Mouse (Mus musculus) lung, embryonic 16.5 days (tissue): ENCODE data around the gene Wdr1. TPM values are rescaled to one million over a fixed set of nuclear protein-coding genes. Genes with fewer than 3 reads are reported as not detected.

Experiments used
- ATAC-seq: fragments of 200-750 bp; cut with Nextera tagmentation; 2 replicates; pipeline ENCODE4 v1.8.0; 2017; ENCODE audit warnings: low read depth, mild to moderate bottlenecking, moderate library complexity
- H3K27ac ChIP-seq: fragments of 300-500 bp; sonication (generic); 2 replicates; pipeline ENCODE4 v1.5.1; 2014; ENCODE audit warnings: mild to moderate bottlenecking, control low read depth, low read length
- H3K27me3 ChIP-seq: fragments of 300-500 bp; sonication (generic); 2 replicates; pipeline ENCODE4 v1.6.1; 2014; ENCODE audit warnings: low read depth, low read length, mixed read lengths; ENCODE audit not compliant: control insufficient read depth, insufficient read depth
- H3K36me3 ChIP-seq: fragments of 300-500 bp; sonication (generic); 2 replicates; pipeline ENCODE4 v1.6.1; 2014; ENCODE audit warnings: low read length; ENCODE audit not compliant: control insufficient read depth, insufficient read depth
- H3K4me1 ChIP-seq: fragments of 300-500 bp; sonication (generic); replicated peaks from 2 replicates; pipeline ENCODE4 v1.6.1; 2014; ENCODE audit warnings: low read length, mixed read lengths; ENCODE audit not compliant: control insufficient read depth, insufficient read depth
- H3K4me2 ChIP-seq: fragments of 300-500 bp; sonication (generic); 2 replicates; pipeline ENCODE4 v1.6.1; 2014; ENCODE audit warnings: low read depth, low read length, control low read depth
- H3K4me3 ChIP-seq: fragments of 300-500 bp; sonication (generic); 2 replicates; pipeline ENCODE4 v1.5.1; 2014; ENCODE audit warnings: mild to moderate bottlenecking, low read length, control low read depth
- H3K9ac ChIP-seq: fragments of 300-500 bp; sonication (generic); 2 replicates; pipeline ENCODE4 v1.6.1; 2014; ENCODE audit warnings: low read length, control low read depth
- H3K9me3 ChIP-seq: fragments of 300-500 bp; sonication (generic); 2 replicates; pipeline ENCODE4 v1.6.1; 2016; ENCODE audit warnings: low read length; ENCODE audit not compliant: control insufficient read depth
- WGBS: fragments of 180-500 bp; shearing (Covaris S2); extraction: QIAGEN DNeasy Blood & Tissue Kit; methylation state at CpG from one replicate; pipeline ENCODE4 v1.1.7; 2014; 5-methylcytosine and 5-hydroxymethylcytosine counted together
- polyA plus RNA-seq: library from polyadenylated mRNA; unstranded; fragments of >200 nt; fragmentation: Nextera tagmentation; extraction: Ambion mirVana; gene quantifications from 2 replicates; pipeline ENCODE4 v1.2.1, GENCODE M21; 2015

Gene Wdr1
- polyA plus RNA-seq, 1 experiment from 2014 or later: 207 TPM

DNA sequence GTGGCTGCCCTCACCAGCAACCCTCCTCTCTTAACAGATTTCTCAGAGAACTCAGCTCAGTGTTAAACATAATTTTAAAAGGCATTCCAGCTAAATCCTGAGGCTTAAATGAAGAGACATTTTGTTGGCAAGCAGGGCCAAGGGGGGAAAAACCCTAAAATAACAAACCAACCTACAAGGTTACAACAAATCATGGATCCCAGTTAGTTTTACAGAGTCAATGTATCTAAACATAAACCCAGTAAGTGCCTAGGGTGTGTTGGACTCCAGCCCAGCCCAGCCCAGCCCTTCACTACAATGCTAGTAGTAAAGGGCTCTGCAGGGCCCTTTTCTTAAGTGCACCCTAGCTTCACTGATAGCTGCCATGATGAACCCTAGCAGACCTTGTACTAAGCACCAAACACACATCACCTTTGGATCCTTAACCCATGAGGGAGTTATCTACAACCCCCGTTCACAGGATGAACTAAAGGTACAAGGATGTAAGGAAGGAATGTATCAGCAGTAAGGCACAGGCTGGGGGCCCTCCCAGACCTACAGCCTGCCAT, 12.7 kb downstream of the Wdr1 start:
- ATAC-seq: no peak
- no peak overlapping the region for H3K4me2 ChIP-seq
- no peak overlapping the region for H3K4me3 ChIP-seq
- peaks cover 17% of the 10 kb centered on the region for H3K4me1 ChIP-seq
- H3K27me3 ChIP-seq: no peaks in the 10 kb centered on the region
- WGBS: 79% methylated on average over 1 of the region's 1 CpGs
- H3K9me3 ChIP-seq: no peaks in the 10 kb centered on the region
- peak overlapping the region; percentile 68 for H3K27ac ChIP-seq
- H3K9ac ChIP-seq: no peak overlapping the region
- H3K36me3 ChIP-seq: peaks cover 38% of the 10 kb centered on the region

DNA sequence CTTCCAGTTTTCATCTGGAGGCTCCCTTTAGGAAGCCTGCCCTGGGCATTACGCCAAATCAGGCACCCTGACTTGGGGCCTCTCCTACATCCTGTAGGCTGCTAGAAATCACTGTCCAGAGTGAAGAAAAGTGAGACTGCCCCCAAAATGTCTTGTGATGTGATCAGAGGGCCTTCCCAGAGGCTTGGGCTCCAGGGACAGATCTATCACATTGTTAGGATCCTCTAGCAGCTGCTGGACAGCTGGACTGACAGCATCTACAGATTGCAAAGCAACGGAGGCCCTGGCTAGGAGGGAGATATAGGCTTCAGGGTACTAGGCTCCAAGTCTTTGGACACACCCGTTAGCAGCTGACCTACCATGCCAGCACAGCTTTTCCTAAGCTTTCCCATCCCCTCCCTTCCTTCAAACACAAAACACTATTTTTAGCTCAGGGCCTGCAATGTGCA, 13.5 kb downstream of the Wdr1 start:
- Histone ChIP-seq H3K9me3 (no peaks in the 10 kb centered on the region), H3K4me1 (peaks cover 17% of the 10 kb centered on the region), H3K4me2 (no peak overlapping the region), H3K4me3 (no peak overlapping the region), H3K27ac (peak overlapping the region; percentile 68), H3K36me3 (peaks cover 42% of the 10 kb centered on the region), H3K27me3 (no peaks in the 10 kb centered on the region), H3K9ac (no peak overlapping the region)
- 40% methylated on average over 3 of the region's 3 CpGs for WGBS
- peak; percentile 77 for ATAC-seq

GRCm38 (mm10) chr5:38547375-38547774, 15.6 kb downstream of the Wdr1 start:
- Histone ChIP-seq H3K27ac (no peak overlapping the region), H3K4me2 (no peak overlapping the region), H3K4me1 (peaks cover 17% of the 10 kb centered on the region), H3K36me3 (peaks cover 59% of the 10 kb centered on the region), H3K4me3 (no peak overlapping the region), H3K9ac (no peak overlapping the region), H3K9me3 (no peaks in the 10 kb centered on the region), H3K27me3 (no peaks in the 10 kb centered on the region)
- WGBS: 43% methylated on average over 6 of the region's 6 CpGs
- no peak for ATAC-seq

GRCm38 (mm10) chr5:38544423-38545415, 18.3 kb downstream of the Wdr1 start:
- WGBS: 82% methylated on average over 5 of the region's 5 CpGs
- H3K4me1 ChIP-seq: peaks cover 3% of the 10 kb centered on the region; the same call in 1 of the 2 replicates
- no peak for ATAC-seq
- H3K27ac ChIP-seq: no peak overlapping the region
- H3K4me3 ChIP-seq: no peak overlapping the region
- no peak overlapping the region for H3K4me2 ChIP-seq
- H3K9ac ChIP-seq: no peak overlapping the region
- no peaks in the 10 kb centered on the region for H3K27me3 ChIP-seq
- H3K9me3 ChIP-seq: no peaks in the 10 kb centered on the region
- H3K36me3 ChIP-seq: peaks cover 64% of the 10 kb centered on the region

- Histone ChIP-seq H3K4me1 (no peaks in the 10 kb centered on the region), H3K27me3 (no peaks in the 10 kb centered on the region), H3K4me3 (no peak overlapping the region), H3K36me3 (peaks cover 69% of the 10 kb centered on the region), H3K27ac (no peak overlapping the region), H3K9me3 (no peaks in the 10 kb centered on the region), H3K4me2 (no peak overlapping the region), H3K9ac (no peak overlapping the region)
- ATAC-seq: no peak
- WGBS: 88% methylated on average over 4 of the region's 4 CpGs
Observed at GRCm38 (mm10) chr5:38543496-38544217, 19.4 kb downstream of the Wdr1 start.

DNA sequence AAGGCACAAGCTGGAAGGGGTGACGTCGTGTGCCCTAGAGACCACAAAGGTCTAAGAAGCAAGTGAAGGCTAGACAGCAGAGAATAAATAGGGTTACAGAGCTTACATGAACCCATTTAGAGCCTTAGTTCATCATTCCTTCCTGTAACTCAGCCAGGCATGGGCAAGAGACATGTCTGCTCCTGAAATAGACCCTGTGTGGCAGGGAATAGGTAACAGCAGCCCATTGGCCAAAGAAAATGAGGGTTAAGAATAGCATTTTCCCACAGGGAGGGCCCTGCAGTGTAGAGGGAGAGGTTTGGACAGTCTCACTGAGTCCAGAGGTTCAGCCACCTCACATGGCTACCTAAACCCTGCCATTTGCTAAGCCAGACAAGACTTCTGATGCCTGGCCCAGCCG, 21.3 kb downstream of the Wdr1 start:
- Histone ChIP-seq H3K27ac (no peak overlapping the region), H3K4me2 (no peak overlapping the region), H3K36me3 (peaks cover 57% of the 10 kb centered on the region), H3K9me3 (no peaks in the 10 kb centered on the region), H3K9ac (no peak overlapping the region), H3K27me3 (no peaks in the 10 kb centered on the region), H3K4me3 (no peak overlapping the region), H3K4me1 (no peaks in the 10 kb centered on the region)
- ATAC-seq: no peak
- 93% methylated on average over 3 of the region's 3 CpGs for WGBS

DNA sequence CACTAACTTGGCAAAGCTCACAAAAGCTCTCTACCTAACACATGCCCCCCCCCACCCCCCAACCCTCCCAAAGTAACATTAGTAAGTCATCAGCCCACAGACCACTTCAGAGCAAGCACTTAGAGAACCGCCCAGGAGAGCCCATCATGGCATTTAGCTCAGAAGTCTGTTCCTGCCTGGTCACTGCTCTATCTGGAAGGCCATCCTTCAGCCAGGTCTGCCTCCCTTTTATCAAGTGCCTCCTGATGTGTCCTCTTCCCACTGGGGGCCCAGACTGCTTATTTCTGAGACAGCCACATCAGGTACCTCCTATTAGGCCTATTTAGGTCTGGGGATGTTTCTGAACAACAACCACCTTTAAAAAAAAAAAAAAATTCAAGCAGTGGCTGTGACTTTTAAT, 22.1 kb downstream of the Wdr1 start:
- no peaks in the 10 kb centered on the region for H3K9me3 ChIP-seq
- no peak overlapping the region for H3K9ac ChIP-seq
- no peak overlapping the region for H3K4me3 ChIP-seq
- ATAC-seq: no peak
- H3K27ac ChIP-seq: no peak overlapping the region
- 69% methylated on average over 1 of the region's 1 CpGs for WGBS
- no peaks in the 10 kb centered on the region for H3K27me3 ChIP-seq
- no peaks in the 10 kb centered on the region for H3K4me1 ChIP-seq
- H3K36me3 ChIP-seq: peaks cover 63% of the 10 kb centered on the region
- H3K4me2 ChIP-seq: no peak overlapping the region

DNA sequence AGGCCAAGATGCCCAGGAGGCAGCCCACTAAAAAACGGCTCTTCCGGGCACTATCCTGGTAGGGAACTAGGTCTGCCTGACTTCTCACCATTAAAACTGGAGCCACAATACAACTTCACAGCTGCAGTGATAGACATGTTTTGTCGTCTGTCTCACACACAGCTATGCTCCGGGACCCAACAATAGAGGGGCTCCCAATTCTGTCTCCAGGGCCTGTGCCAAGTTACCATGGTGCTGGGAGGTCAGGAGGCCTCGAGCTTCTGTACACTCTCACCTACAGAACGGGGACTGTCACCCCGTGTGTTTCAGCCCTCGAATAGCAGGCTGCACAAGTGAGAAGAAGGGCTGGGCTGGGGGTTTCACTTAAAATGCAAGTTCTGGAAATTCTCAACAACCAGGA, 24.5 kb downstream of the Wdr1 start:
- Histone ChIP-seq H3K9ac (no peak overlapping the region), H3K27ac (no peak overlapping the region), H3K4me3 (no peak overlapping the region), H3K4me1 (no peaks in the 10 kb centered on the region), H3K27me3 (no peaks in the 10 kb centered on the region), H3K4me2 (no peak overlapping the region), H3K36me3 (peaks cover 60% of the 10 kb centered on the region), H3K9me3 (no peaks in the 10 kb centered on the region)
- WGBS: 87% methylated on average over 8 of the region's 8 CpGs
- no peak for ATAC-seq

- H3K9me3 ChIP-seq: no peaks in the 10 kb centered on the region
- H3K36me3 ChIP-seq: peaks cover 58% of the 10 kb centered on the region
- H3K27me3 ChIP-seq: no peaks in the 10 kb centered on the region
- H3K9ac ChIP-seq: no peak overlapping the region
- no peak for ATAC-seq
- H3K4me3 ChIP-seq: no peak overlapping the region
- H3K27ac ChIP-seq: no peak overlapping the region
- no peak overlapping the region for H3K4me2 ChIP-seq
- 85% methylated on average over 4 of the region's 4 CpGs for WGBS
- H3K4me1 ChIP-seq: no peaks in the 10 kb centered on the region
Observed at GRCm38 (mm10) chr5:38537845-38538244, 25.2 kb downstream of the Wdr1 start.
